13 mouse cellular contexts compared by ENCODE assay signal in the genomic region with DNA sequence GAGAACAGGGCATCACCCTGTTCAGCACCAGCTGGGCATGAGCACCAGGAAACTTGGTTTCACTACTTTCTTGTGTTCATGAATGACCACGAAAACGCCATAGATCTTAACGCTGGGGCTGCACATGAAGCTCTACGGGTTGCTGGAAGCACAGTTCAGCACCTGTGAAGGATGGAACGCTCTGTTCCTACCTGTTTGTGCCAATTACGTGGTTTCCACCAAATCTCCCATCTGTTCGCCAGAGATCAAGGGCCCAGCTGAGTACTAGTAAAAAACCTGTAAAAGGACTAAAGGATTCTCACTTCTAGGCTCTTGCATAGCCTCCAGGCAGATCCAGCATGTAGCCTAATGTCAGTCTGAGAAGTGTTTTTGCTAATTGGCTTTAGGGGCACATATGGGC. TPM values are rescaled to one million over a fixed set of nuclear protein-coding genes. Genes with fewer than 3 reads are reported as not detected.
"Had no signal": no experiment of that assay in that cellular context is flagged by ENCODE, and none has a peak within 500 bp of the region (broad histone marks: within the 10 kb centered on the region; RNA-seq: fewer than 3 reads in every experiment).

No protein-coding gene starts in this region.

- H3K36me3 ChIP-seq: limb, embryonic 13.5 days; midbrain, embryonic 12.5 days; neural tube, embryonic 13.5 days had no signal

- H3K4me3 ChIP-seq: limb, embryonic 13.5 days; midbrain, embryonic 12.5 days; neural tube, embryonic 13.5 days had no signal

- H3K27me3 ChIP-seq: limb, embryonic 13.5 days; midbrain, embryonic 12.5 days; neural tube, embryonic 13.5 days had no signal

- H3K9me3 ChIP-seq: neural tube, embryonic 13.5 days had no signal

- H3K27ac ChIP-seq: kidney, postnatal 0 days; limb, embryonic 13.5 days; liver, embryonic 14.5 days; midbrain, embryonic 12.5 days; neural tube, embryonic 13.5 days had no signal

- ATAC-seq: midbrain, embryonic 16.5 days had no signal

- DNase-seq: kidney, adult 9 months; kidney, postnatal 36 days; layer of hippocampus, adult 9-11 months; layer of hippocampus, postnatal 36 days; lung, adult 18-20 months; thymus, adult 2 months; thymus, postnatal 25 days had no signal

RNA-seq across cellular contexts. Expression of a gene that starts 47.6 kb away (rescaled TPM):
- polyA plus RNA-seq: neural tube, embryonic 13.5 days had no signal
